Mouse (Mus musculus) E14TG2a.4 (cell line): ENCODE measurements around the gene Kif11.
A peak's percentile ranks its signal among the peaks of the same experiment; 100 is the strongest.

Source experiments
- H3K27me3 ChIP-seq: 2 replicates; pipeline ENCODE4 v1.6.1; 2014; ENCODE audit warnings: low read length, control low read depth; ENCODE audit not compliant: insufficient read depth
- H3K36me3 ChIP-seq: 2 replicates; pipeline ENCODE4 v1.6.1; 2014; ENCODE audit warnings: low read length, control low read depth; ENCODE audit not compliant: insufficient read depth
- H3K4me1 ChIP-seq: replicated peaks from 2 replicates; pipeline ENCODE4 v1.6.1; 2014; ENCODE audit warnings: low read depth, low read length, control low read depth
- H3K4me3 ChIP-seq: replicated peaks from 2 replicates; pipeline ENCODE4 v1.5.1; 2014; ENCODE audit warnings: mild to moderate bottlenecking, low read length
- H3K9me3 ChIP-seq: 2 replicates; pipeline ENCODE4 v1.6.1; 2014; ENCODE audit warnings: low read length, control low read depth
- CTCF ChIP-seq: conservative IDR thresholded peaks from 2 replicates; pipeline ENCODE4 v1.5.1; 2014; ENCODE audit warnings: low read length
- NANOG ChIP-seq: IDR thresholded peaks from 2 replicates; pipeline ENCODE4 v1.6.1; 2014; ENCODE audit warnings: borderline replicate concordance, low read length, mixed read lengths
- POU5F1 ChIP-seq: IDR thresholded peaks from 2 replicates; pipeline ENCODE4 v1.6.1; 2014; ENCODE audit warnings: low read length, borderline replicate concordance

Kif11 gene

GRCm38 (mm10) chr19:37369921-37370320, 6.3 kb upstream of the Kif11 start:
- no peak for TF ChIP-seq CTCF
- no peak for TF ChIP-seq NANOG
- TF ChIP-seq POU5F1: no peak
- Histone ChIP-seq H3K27me3 (no peaks in the 10 kb centered on the region), H3K4me3 (no peak overlapping the region), H3K9me3 (no peaks in the 10 kb centered on the region), H3K4me1 (peaks cover 17% of the 10 kb centered on the region), H3K36me3 (no peaks in the 10 kb centered on the region)

- no peak for TF ChIP-seq CTCF
- no peak for TF ChIP-seq POU5F1
- TF ChIP-seq NANOG: no peak
- no peaks in the 10 kb centered on the region for H3K36me3 ChIP-seq
- H3K9me3 ChIP-seq: no peaks in the 10 kb centered on the region
- peaks cover 17% of the 10 kb centered on the region for H3K4me1 ChIP-seq
- H3K27me3 ChIP-seq: no peaks in the 10 kb centered on the region
- no peak overlapping the region for H3K4me3 ChIP-seq
Measured at GRCm38 (mm10) chr19:37370356-37370755, 5.8 kb upstream of the Kif11 start.

GRCm38 (mm10) chr19:37374941-37375754, 1.1 kb upstream of the Kif11 start:
- TF ChIP-seq POU5F1: no peak
- no peak for TF ChIP-seq NANOG
- TF ChIP-seq CTCF: no peak
- Histone ChIP-seq H3K27me3 (no peaks in the 10 kb centered on the region), H3K4me1 (peaks cover 37% of the 10 kb centered on the region), H3K9me3 (no peaks in the 10 kb centered on the region), H3K4me3 (peak overlapping the region; percentile 98), H3K36me3 (peaks cover 13% of the 10 kb centered on the region)

GRCm38 (mm10) chr19:37376841-37377240, 638 bp downstream of the Kif11 start:
- H3K36me3 ChIP-seq: peaks cover 23% of the 10 kb centered on the region
- TF ChIP-seq POU5F1 (no peak), CTCF (no peak), NANOG (no peak)

GRCm38 (mm10) chr19:37377404-37377990, 1.3 kb downstream of the Kif11 start:
- Histone ChIP-seq H3K36me3 (peaks cover 27% of the 10 kb centered on the region), H3K4me1 (peaks cover 57% of the 10 kb centered on the region), H3K9me3 (no peaks in the 10 kb centered on the region), H3K27me3 (no peaks in the 10 kb centered on the region), H3K4me3 (peak overlapping the region; percentile 98)
- TF ChIP-seq CTCF: no peak
- no peak for TF ChIP-seq NANOG
- TF ChIP-seq POU5F1: no peak

More at GRCm38 (mm10) chr19:37376841-37377240, 638 bp downstream of the Kif11 start:
- no peaks in the 10 kb centered on the region for H3K27me3 ChIP-seq
- H3K4me3 ChIP-seq: peak overlapping the region; percentile 98
- no peaks in the 10 kb centered on the region for H3K9me3 ChIP-seq
- H3K4me1 ChIP-seq: peaks cover 52% of the 10 kb centered on the region

GRCm38 (mm10) chr19:37378816-37379215, 2.6 kb downstream of the Kif11 start:
- TF ChIP-seq NANOG (no peak), POU5F1 (no peak), CTCF (no peak)
- H3K9me3 ChIP-seq: no peaks in the 10 kb centered on the region
- H3K27me3 ChIP-seq: no peaks in the 10 kb centered on the region
- peaks cover 66% of the 10 kb centered on the region for H3K4me1 ChIP-seq
- H3K36me3 ChIP-seq: peaks cover 39% of the 10 kb centered on the region
- H3K4me3 ChIP-seq: peak overlapping the region; percentile 46; the same call in 1 of the 2 replicates

GRCm38 (mm10) chr19:37386126-37386525, 9.9 kb downstream of the Kif11 start:
- no peaks in the 10 kb centered on the region for H3K27me3 ChIP-seq
- peaks cover 40% of the 10 kb centered on the region for H3K4me1 ChIP-seq
- H3K36me3 ChIP-seq: peaks cover 89% of the 10 kb centered on the region
- H3K4me3 ChIP-seq: no peak overlapping the region
- H3K9me3 ChIP-seq: no peaks in the 10 kb centered on the region
- TF ChIP-seq NANOG: no peak
- TF ChIP-seq POU5F1: no peak
- no peak for TF ChIP-seq CTCF

GRCm38 (mm10) chr19:37391869-37392268, 15.7 kb downstream of the Kif11 start:
- H3K4me3 ChIP-seq: no peak overlapping the region
- no peaks in the 10 kb centered on the region for H3K9me3 ChIP-seq
- no peak for TF ChIP-seq POU5F1
- no peak for TF ChIP-seq CTCF
- TF ChIP-seq NANOG: no peak
- no peaks in the 10 kb centered on the region for H3K27me3 ChIP-seq
- H3K36me3 ChIP-seq: peaks cover 97% of the 10 kb centered on the region
- H3K4me1 ChIP-seq: peaks cover 20% of the 10 kb centered on the region
